Mouse (Mus musculus) lung, embryonic 15.5 days (tissue): Measurements from ENCODE around the gene Ankrd52. TPM values are rescaled to one million over a fixed set of nuclear protein-coding genes. Genes with fewer than 3 reads are reported as not detected.

Experiments used
- ATAC-seq: fragments of 200-750 bp; cut with Nextera tagmentation; 2 replicates; pipeline ENCODE4 v1.8.0; 2017; ENCODE audit warnings: moderate number of reproducible peaks, borderline replicate concordance; ENCODE audit not compliant: low FRiP score, low TSS enrichment; ENCODE audit errors: extremely low read depth
- H3K27ac ChIP-seq: fragments of 300-500 bp; sonication (generic); 2 replicates; pipeline ENCODE4 v1.5.1; 2015; ENCODE audit warnings: moderate library complexity, mild to moderate bottlenecking, inconsistent platforms
- H3K27me3 ChIP-seq: fragments of 300-500 bp; sonication (generic); 2 replicates; pipeline ENCODE4 v1.6.1; 2015; ENCODE audit warnings: inconsistent platforms
- H3K36me3 ChIP-seq: fragments of 300-500 bp; sonication (generic); 2 replicates; pipeline ENCODE4 v1.6.1; 2015; ENCODE audit warnings: inconsistent platforms
- H3K4me1 ChIP-seq: fragments of 300-500 bp; sonication (generic); 2 replicates; pipeline ENCODE4 v1.6.1; 2015; ENCODE audit warnings: inconsistent platforms
- H3K4me2 ChIP-seq: fragments of 300-500 bp; sonication (generic); 2 replicates; pipeline ENCODE4 v1.6.1; 2015; ENCODE audit warnings: inconsistent platforms, mild to moderate bottlenecking, moderate library complexity
- H3K4me3 ChIP-seq: fragments of 300-500 bp; sonication (generic); 2 replicates; pipeline ENCODE4 v1.5.1; 2015; ENCODE audit warnings: mild to moderate bottlenecking, inconsistent platforms
- H3K9ac ChIP-seq: fragments of 300-500 bp; sonication (generic); 2 replicates; pipeline ENCODE4 v1.6.1; 2015; ENCODE audit warnings: inconsistent platforms
- H3K9me3 ChIP-seq: fragments of 300-500 bp; sonication (generic); 2 replicates; pipeline ENCODE4 v1.6.1; 2016; ENCODE audit warnings: inconsistent platforms
- WGBS: fragments of 180-500 bp; shearing (Covaris S2); methylation state at CpG from one replicate; pipeline ENCODE4 v1.1.7; 2015; 5-methylcytosine and 5-hydroxymethylcytosine counted together
- polyA plus RNA-seq: library from polyadenylated mRNA; unstranded; fragments of >200 nt; fragmentation: Nextera tagmentation; extraction: Ambion mirVana; gene quantifications from 2 replicates; pipeline ENCODE4 v1.2.1, GENCODE M21; 2015

The Ankrd52 gene
- polyA plus RNA-seq, 1 experiment from 2014 or later = 14.9 TPM

- H3K4me3 ChIP-seq = no peak overlapping the region
- H3K4me2 ChIP-seq = no peak overlapping the region
- H3K36me3 ChIP-seq = peaks cover 98% of the 10 kb centered on the region
- WGBS = 79% methylated on average over 6 of the region's 6 CpGs
- no peaks in the 10 kb centered on the region for H3K9me3 ChIP-seq
- H3K4me1 ChIP-seq = no peaks in the 10 kb centered on the region
- no peak for ATAC-seq
- H3K27ac ChIP-seq = no peak overlapping the region
- H3K9ac ChIP-seq = no peak overlapping the region
- H3K27me3 ChIP-seq = no peaks in the 10 kb centered on the region
These were observed 12.7 kb downstream of the Ankrd52 start for GRCm38 (mm10) chr10:128389570-128389969.

DNA sequence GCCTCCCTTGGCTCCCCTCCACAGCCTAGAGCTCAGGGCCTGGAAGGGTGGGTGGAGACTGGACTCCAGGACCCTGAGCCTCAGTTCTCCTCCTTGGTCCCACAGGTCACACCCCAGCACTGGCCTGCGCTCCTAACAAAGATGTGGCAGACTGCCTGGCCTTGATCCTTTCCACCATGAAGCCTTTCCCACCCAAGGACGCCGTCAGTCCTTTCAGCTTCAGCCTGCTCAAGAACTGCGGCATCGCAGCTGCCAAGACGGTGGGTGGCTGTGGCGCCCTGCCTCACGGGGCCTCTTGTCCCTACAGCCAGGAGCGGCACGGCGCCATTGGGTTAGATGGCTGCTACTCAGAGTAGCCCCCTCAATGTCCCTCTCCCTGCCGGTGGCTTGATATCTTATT, 13.5 kb downstream of the Ankrd52 start:
- H3K4me3 ChIP-seq = no peak overlapping the region
- no peak overlapping the region for H3K27ac ChIP-seq
- no peaks in the 10 kb centered on the region for H3K4me1 ChIP-seq
- H3K9ac ChIP-seq = no peak overlapping the region
- no peaks in the 10 kb centered on the region for H3K9me3 ChIP-seq
- ATAC-seq = no peak
- WGBS = 79% methylated on average over 12 of the region's 12 CpGs
- H3K4me2 ChIP-seq = no peak overlapping the region
- H3K36me3 ChIP-seq = peaks cover 92% of the 10 kb centered on the region
- H3K27me3 ChIP-seq = no peaks in the 10 kb centered on the region

DNA sequence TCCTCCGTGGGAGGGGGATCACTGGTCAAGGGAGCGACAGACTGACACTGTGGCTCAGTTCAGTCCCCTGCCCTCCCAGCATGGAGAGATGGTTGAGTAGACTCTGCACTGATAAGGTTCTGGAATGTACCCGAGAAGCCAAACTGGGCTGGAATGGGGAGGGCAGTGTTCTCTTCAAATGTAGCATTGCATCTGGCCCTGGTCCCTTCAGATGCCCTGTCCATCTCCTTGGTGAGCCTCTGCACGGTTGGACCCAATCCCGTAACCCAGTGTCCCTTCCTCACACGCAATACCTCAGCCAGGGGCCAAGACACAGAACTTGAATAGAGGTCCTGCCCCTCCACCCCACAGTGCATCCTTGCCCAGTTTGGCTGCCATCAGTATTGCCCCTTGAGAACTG, 14.9 kb downstream of the Ankrd52 start:
- Histone ChIP-seq H3K27me3 (no peaks in the 10 kb centered on the region), H3K9ac (no peak overlapping the region), H3K27ac (no peak overlapping the region), H3K9me3 (no peaks in the 10 kb centered on the region), H3K36me3 (peaks cover 84% of the 10 kb centered on the region), H3K4me3 (no peak overlapping the region), H3K4me1 (no peaks in the 10 kb centered on the region), H3K4me2 (no peak overlapping the region)
- no peak for ATAC-seq
- 68% methylated on average over 6 of the region's 6 CpGs for WGBS

DNA sequence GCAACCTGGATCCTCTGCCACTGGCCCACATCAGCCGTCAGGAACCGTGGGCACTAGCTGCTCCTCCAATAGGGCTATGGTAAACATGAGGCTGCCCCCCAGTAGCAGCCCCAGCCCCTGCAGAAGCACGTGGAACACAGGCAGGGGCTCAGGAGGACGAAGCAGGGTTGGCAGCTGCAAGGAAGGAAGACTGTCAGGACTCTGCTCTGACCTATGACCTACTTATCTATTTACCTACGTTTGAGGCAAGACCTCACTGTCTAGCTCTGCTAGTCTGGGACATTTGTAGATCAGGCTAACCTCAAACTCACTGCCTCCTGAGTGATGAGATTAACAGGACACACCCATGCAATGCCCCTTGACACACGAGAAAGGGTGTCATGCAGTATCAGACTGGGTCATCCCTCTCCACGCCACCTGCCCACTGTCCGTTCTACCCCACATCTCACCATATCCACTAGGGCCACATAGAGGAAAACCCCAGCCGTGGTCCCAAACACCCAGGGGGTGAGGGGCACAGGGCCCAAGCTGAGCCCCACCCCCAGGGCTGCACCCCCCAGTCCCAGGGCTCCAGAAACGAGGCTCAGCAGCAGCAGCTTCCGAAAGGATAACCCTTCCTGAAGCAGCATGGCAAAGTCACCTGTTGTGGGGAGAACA, 19.2 kb downstream of the Ankrd52 start:
- Histone ChIP-seq H3K9ac (no peak overlapping the region), H3K4me3 (no peak overlapping the region), H3K36me3 (peaks cover 41% of the 10 kb centered on the region), H3K27me3 (no peaks in the 10 kb centered on the region), H3K9me3 (no peaks in the 10 kb centered on the region), H3K27ac (no peak overlapping the region), H3K4me2 (no peak overlapping the region), H3K4me1 (no peaks in the 10 kb centered on the region)
- WGBS = 49% methylated on average over 11 of the region's 11 CpGs
- ATAC-seq = no peak

GRCm38 (mm10) chr10:128396716-128397264, 19.9 kb downstream of the Ankrd52 start:
- 63% methylated on average over 10 of the region's 10 CpGs for WGBS
- no peak overlapping the region for H3K4me3 ChIP-seq
- no peak overlapping the region for H3K27ac ChIP-seq
- ATAC-seq = no peak
- no peaks in the 10 kb centered on the region for H3K27me3 ChIP-seq
- no peak overlapping the region for H3K4me2 ChIP-seq
- H3K36me3 ChIP-seq = peaks cover 34% of the 10 kb centered on the region
- no peak overlapping the region for H3K9ac ChIP-seq
- H3K4me1 ChIP-seq = no peaks in the 10 kb centered on the region
- H3K9me3 ChIP-seq = no peaks in the 10 kb centered on the region

DNA sequence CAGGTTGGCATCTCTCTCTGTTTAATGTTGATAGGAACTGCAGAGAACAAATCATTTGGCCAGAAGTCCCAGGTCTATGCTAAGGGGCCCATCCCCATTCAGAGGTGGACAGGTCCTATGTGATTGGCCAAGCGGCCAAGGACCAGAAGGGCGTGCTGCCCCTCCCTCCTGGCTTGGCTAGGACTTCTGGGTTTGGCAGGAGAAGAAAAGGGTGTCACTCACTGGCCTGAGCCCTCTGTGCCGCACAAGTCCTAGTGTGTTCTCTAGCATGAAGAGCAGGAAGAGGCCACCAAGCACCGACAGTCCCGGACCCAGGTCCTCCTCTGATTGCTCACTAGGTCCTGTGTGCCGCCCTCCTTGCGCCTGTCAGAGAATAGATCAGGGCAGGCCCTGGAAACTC, 20.6 kb downstream of the Ankrd52 start:
- Histone ChIP-seq H3K4me2 (no peak overlapping the region), H3K4me1 (no peaks in the 10 kb centered on the region), H3K36me3 (peaks cover 28% of the 10 kb centered on the region), H3K27me3 (no peaks in the 10 kb centered on the region), H3K9ac (no peak overlapping the region), H3K27ac (no peak overlapping the region), H3K9me3 (no peaks in the 10 kb centered on the region), H3K4me3 (no peak overlapping the region)
- 63% methylated on average over 7 of the region's 7 CpGs for WGBS
- no peak for ATAC-seq

DNA sequence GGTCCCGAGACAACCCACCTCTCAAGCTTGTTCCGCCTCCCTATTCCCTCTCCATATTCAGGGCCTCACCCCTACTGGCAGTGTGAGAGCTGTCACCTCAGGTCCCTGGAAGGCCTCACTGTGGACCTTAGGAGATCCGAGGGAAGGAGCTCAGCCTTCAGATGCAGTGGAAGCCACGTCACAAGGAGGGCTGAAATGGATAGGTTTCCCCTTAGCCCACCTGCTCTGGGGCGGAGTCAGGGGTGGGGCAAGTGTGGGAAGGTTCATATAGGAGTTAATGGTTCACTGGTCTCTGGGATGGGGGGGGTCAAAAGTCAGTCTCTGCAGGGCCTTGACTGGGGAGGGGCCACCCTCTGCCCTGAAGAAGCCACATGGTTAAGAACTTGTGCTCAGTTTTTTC, 23.4 kb downstream of the Ankrd52 start:
- WGBS = 26% methylated on average over 5 of the region's 5 CpGs
- Histone ChIP-seq H3K4me1 (no peaks in the 10 kb centered on the region), H3K36me3 (0 out of 2 replicates have a peak, but pooled peaks cover 7% of the 10 kb centered on the region), H3K4me2 (no peak overlapping the region), H3K27me3 (no peaks in the 10 kb centered on the region), H3K27ac (no peak overlapping the region), H3K9ac (no peak overlapping the region), H3K9me3 (no peaks in the 10 kb centered on the region), H3K4me3 (no peak overlapping the region)
- ATAC-seq = no peak

GRCm38 (mm10) chr10:128401056-128401455, 24.1 kb downstream of the Ankrd52 start, which contains the start of gene Slc39a5:
Slc39a5 (minus strand) TSS chr10:128401229.
- WGBS = 30% methylated on average over 2 of the region's 2 CpGs
- Histone ChIP-seq H3K4me3 (no peak within 1 kb of the TSS), H3K36me3 (peaks cover 4% of the 10 kb centered on the region; the same call in 1 of the 2 replicates), H3K27ac (no peak within 1 kb of the TSS), H3K9me3 (no peaks in the 10 kb centered on the region), H3K4me1 (no peaks in the 10 kb centered on the region), H3K27me3 (no peaks in the 10 kb centered on the region), H3K4me2 (no peak within 1 kb of the TSS), H3K9ac (no peak within 1 kb of the TSS)
- no peak for ATAC-seq

GRCm38 (mm10) chr10:128401638-128402037, 24.7 kb downstream of the Ankrd52 start:
- no peaks in the 10 kb centered on the region for H3K4me1 ChIP-seq
- H3K4me3 ChIP-seq = no peak overlapping the region
- no peak overlapping the region for H3K9ac ChIP-seq
- H3K27me3 ChIP-seq = no peaks in the 10 kb centered on the region
- H3K27ac ChIP-seq = no peak overlapping the region
- ATAC-seq = no peak
- H3K4me2 ChIP-seq = no peak overlapping the region
- H3K36me3 ChIP-seq = peaks cover 6% of the 10 kb centered on the region; the same call in 1 of the 2 replicates
- WGBS = 74% methylated on average over 9 of the region's 9 CpGs
- H3K9me3 ChIP-seq = no peaks in the 10 kb centered on the region

- 76% methylated on average over 7 of the region's 7 CpGs for WGBS
These were observed 27.0 kb downstream of the Ankrd52 start for GRCm38 (mm10) chr10:128403931-128404330.

DNA sequence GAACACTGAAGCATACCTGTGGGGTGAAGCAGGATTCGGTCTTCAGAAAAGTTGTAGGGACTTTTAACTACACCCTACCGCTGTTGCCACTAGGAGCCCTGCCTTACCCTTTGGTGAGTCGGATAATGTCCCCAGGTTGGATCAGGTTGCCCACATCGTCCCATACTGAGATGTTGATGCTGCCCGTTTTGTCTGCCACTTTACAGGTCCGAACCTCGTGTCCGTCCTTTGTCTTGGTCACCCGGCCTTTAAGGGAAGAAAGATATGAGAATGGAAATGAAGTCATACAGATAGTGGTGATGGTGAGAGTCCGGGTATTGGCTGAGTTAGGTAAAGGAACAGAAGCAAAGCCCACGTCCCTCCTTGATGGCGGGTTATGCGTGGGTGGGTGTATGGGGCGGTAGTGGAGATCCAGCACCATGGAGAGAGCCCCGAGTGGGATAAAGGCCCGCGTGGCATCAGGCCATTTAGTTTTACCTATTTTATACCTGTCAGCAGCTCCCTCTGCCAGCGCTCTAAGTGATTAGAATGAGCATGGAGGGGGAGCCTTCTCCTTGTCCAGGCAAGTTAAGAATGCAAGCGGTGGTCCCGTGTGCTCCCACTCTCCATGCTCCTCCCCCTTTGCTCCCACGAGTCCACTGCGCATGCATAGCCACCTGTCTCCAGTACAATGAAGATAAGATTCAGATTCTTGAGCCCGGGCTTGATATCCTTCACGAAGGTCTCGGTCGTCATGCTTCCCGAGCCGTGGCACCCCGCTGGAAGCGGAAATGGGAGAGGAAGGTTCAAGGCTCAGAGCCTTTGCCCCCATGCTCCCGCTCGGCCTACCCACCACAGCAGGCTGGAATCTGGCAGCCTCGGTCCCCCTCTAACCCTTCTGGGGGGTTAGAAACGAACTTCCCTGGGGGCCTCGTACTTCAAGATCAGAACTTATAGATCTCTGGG, 31.9 kb downstream of the Ankrd52 start:
- H3K4me1 ChIP-seq = peaks cover 32% of the 10 kb centered on the region
- H3K36me3 ChIP-seq = peaks cover 8% of the 10 kb centered on the region; the same call in 1 of the 2 replicates
- H3K4me3 ChIP-seq = peak overlapping the region; percentile 89
- H3K9me3 ChIP-seq = no peaks in the 10 kb centered on the region
- ATAC-seq = no peak
- H3K27ac ChIP-seq = peak overlapping the region; percentile 60; the same call in 1 of the 2 replicates
- WGBS = 16% methylated on average over 35 of the region's 35 CpGs
- H3K9ac ChIP-seq = peak overlapping the region; percentile 66
- no peaks in the 10 kb centered on the region for H3K27me3 ChIP-seq
- peak overlapping the region; percentile 96 for H3K4me2 ChIP-seq

More at GRCm38 (mm10) chr10:128403931-128404330, 27.0 kb downstream of the Ankrd52 start:
- Histone ChIP-seq H3K4me2 (no peak overlapping the region), H3K9me3 (no peaks in the 10 kb centered on the region), H3K4me3 (no peak overlapping the region), H3K4me1 (peaks cover 8% of the 10 kb centered on the region), H3K36me3 (peaks cover 8% of the 10 kb centered on the region; the same call in 1 of the 2 replicates), H3K9ac (no peak overlapping the region), H3K27ac (no peak overlapping the region), H3K27me3 (no peaks in the 10 kb centered on the region)
- ATAC-seq = no peak
